Mouse (Mus musculus): ENCODE results near the gene Acd. TPM values are rescaled to one million over a fixed set of nuclear protein-coding genes. Genes with fewer than 3 reads are reported as not detected.

Acd gene
- total RNA-seq, 2 experiments from 2014 or later, result 21.4 to 56.7 TPM

GRCm38 (mm10) chr8:105702731-105703415, 2.0 kb upstream of the Acd start:
- no peak for ATAC-seq (replicated peaks; ENCODE audit: poor library complexity)

- ATAC-seq (replicated peaks; ENCODE audit: poor library complexity), result no peak
These were observed 1.1 kb upstream of the Acd start for GRCm38 (mm10) chr8:105702001-105702401.

GRCm38 (mm10) chr8:105700566-105700965, 336 bp downstream of the Acd start:
- ATAC-seq (replicated peaks; ENCODE audit: poor library complexity), result peak; percentile 63

- no peak for ATAC-seq (replicated peaks; ENCODE audit: poor library complexity)
These were observed 1.2 kb downstream of the Acd start for GRCm38 (mm10) chr8:105699488-105700215.

GRCm38 (mm10) chr8:105698734-105699133, 2.2 kb downstream of the Acd start:
- ATAC-seq (replicated peaks; ENCODE audit: poor library complexity), result no peak

- ATAC-seq (replicated peaks; ENCODE audit: poor library complexity), result no peak
These were observed 3.6 kb downstream of the Acd start for GRCm38 (mm10) chr8:105697196-105697780.

- no peak for ATAC-seq (replicated peaks; ENCODE audit: poor library complexity)
These were observed 5.7 kb downstream of the Acd start for GRCm38 (mm10) chr8:105695080-105695780.

- ATAC-seq (replicated peaks; ENCODE audit: poor library complexity), result no peak
These were observed 6.7 kb downstream of the Acd start for GRCm38 (mm10) chr8:105694051-105694799.

- ATAC-seq (replicated peaks; ENCODE audit: poor library complexity), result no peak
These were observed 7.3 kb downstream of the Acd start for GRCm38 (mm10) chr8:105693648-105694047.

GRCm38 (mm10) chr8:105692449-105693182, 8.3 kb downstream of the Acd start:
- no peak for ATAC-seq (replicated peaks; ENCODE audit: poor library complexity)

- ATAC-seq (replicated peaks; ENCODE audit: poor library complexity), result no peak
These were observed 9.9 kb downstream of the Acd start for GRCm38 (mm10) chr8:105690978-105691377.

GRCm38 (mm10) chr8:105689983-105690360, 10.9 kb downstream of the Acd start:
- ATAC-seq (replicated peaks; ENCODE audit: poor library complexity), result no peak

GRCm38 (mm10) chr8:105689256-105689982, 11.5 kb downstream of the Acd start:
- no peak for ATAC-seq (replicated peaks; ENCODE audit: poor library complexity)

GRCm38 (mm10) chr8:105688242-105688752, 12.6 kb downstream of the Acd start:
- no peak for ATAC-seq (replicated peaks; ENCODE audit: poor library complexity)

GRCm38 (mm10) chr8:105687512-105687911, 13.4 kb downstream of the Acd start:
- no peak for ATAC-seq (replicated peaks; ENCODE audit: poor library complexity)

- ATAC-seq (replicated peaks; ENCODE audit: poor library complexity), result no peak
These were observed 14.4 kb downstream of the Acd start for GRCm38 (mm10) chr8:105686551-105686950.

- ATAC-seq (replicated peaks; ENCODE audit: poor library complexity), result peak; percentile 88
These were observed 15.1 kb downstream of the Acd start, which contains the start of gene Carmil2 for GRCm38 (mm10) chr8:105685796-105686308. Gene Carmil2, plus strand, starts transcription at chr8:105686274.

- ATAC-seq (replicated peaks; ENCODE audit: poor library complexity), result no peak
These were observed 15.6 kb downstream of the Acd start for GRCm38 (mm10) chr8:105685325-105685724.

- ATAC-seq (replicated peaks; ENCODE audit: poor library complexity), result no peak
These were observed 23.0 kb downstream of the Acd start for GRCm38 (mm10) chr8:105677891-105678290.
